Mouse (Mus musculus) C2C12 (cell line): ENCODE measurements around the gene Ywhab.

Experiments used
- CEBPB ChIP-seq: IDR thresholded peaks from one replicate; pipeline ENCODE4 v1.6.1; 2011; ENCODE audit warnings: low read depth, mild to moderate bottlenecking, control low read depth, moderate library complexity
- CTCF ChIP-seq: IDR thresholded peaks from one replicate; pipeline ENCODE4 v1.5.1; 2011; ENCODE audit not compliant: control insufficient read depth, insufficient read depth, insufficient read length
- USF1 ChIP-seq: IDR thresholded peaks from one replicate; pipeline ENCODE4 v1.6.1; 2011; ENCODE audit warnings: low read depth, mild to moderate bottlenecking, control low read depth, moderate library complexity

DNA sequence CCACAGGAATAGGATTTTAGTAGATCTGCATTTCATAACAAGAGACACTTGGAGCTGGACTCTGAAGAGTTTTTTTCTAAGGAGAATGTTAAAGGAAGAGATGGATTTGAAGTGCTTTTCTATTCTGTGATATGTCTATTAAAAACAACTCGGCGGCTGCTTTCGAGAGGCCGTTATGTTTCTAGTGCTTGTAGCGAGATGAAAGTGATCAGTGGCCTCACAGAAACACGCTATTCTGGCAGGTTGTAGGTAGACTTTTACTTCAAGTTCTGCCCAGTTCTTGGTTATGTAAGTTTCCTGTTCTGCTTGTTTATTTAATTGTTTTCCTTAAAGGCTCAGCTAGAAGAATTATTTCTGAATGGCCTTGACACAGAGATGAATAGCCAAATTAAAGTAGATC, 4.2 kb downstream of the Ywhab start:
- no peak for TF ChIP-seq CTCF
- TF ChIP-seq USF1, result no peak
- no peak for TF ChIP-seq CEBPB
